ENCODE assay signal across 8 mouse cellular contexts in the genomic region with DNA sequence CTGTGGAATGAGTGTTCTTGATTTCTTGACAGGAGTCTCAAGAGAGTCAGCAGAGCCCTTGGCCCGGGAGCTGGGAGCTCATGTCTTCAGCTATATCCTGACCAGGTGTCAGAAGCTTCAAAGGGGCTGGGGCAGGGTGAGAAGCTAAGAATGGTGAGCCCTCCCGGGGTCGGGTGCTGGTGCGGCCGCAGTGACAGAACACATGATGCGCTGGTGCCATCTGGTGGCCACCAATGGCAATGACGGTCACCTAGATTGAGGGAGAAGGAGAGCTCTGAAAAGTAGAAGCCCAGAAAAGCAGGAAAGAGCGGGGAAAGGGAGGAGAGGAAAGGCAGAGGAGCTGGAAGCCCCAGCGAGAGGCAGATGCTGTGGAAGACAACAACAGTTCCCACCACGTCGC. TPM values are rescaled to one million over a fixed set of nuclear protein-coding genes. Genes with fewer than 3 reads are reported as not detected.
DNase-seq lines count a peak whose midpoint lies in the region; ATAC-seq lines count a peak whose summit lies in the region.

No protein-coding gene starts in this region.

- intact Hi-C loops in left cerebral cortex, postnatal 25 days (cut with DNase I), result loop anchor here (1.0 to 10.0 kb wide), 2 partner anchors 134 to 206 kb away; a partner anchor contains a TSS

- no peaks in the 10 kb centered on the region for H3K36me3 ChIP-seq in heart, embryonic 11.5 days (ENCODE audit: control insufficient read depth, insufficient read depth, low read length)
- H3K36me3 ChIP-seq in embryonic facial prominence, embryonic 14.5 days (ENCODE audit: control insufficient read depth, insufficient read depth, low read length), result no peaks in the 10 kb centered on the region
- no peaks in the 10 kb centered on the region for H3K36me3 ChIP-seq in hindbrain, embryonic 14.5 days (replicated peaks; ENCODE audit: control insufficient read depth, insufficient read depth)
- no peaks in the 10 kb centered on the region for H3K36me3 ChIP-seq in midbrain, embryonic 13.5 days

- no peak for ATAC-seq in heart, embryonic 11.5 days (replicated peaks; ENCODE audit: insufficient number of reproducible peaks, low FRiP score, low TSS enrichment)
- ATAC-seq in embryonic facial prominence, embryonic 14.5 days (ENCODE audit: low read depth), result peak; percentile 23; the same call in 1 of the 2 replicates
- no peak for ATAC-seq in hindbrain, embryonic 14.5 days (ENCODE audit: low FRiP score)
- ATAC-seq in midbrain, embryonic 13.5 days, result 0 out of 2 replicates have a peak, but pooled peaks have one; percentile 32

- no peak overlapping the region for H3K4me2 ChIP-seq in heart, embryonic 11.5 days
- no peak overlapping the region for H3K4me2 ChIP-seq in embryonic facial prominence, embryonic 14.5 days (ENCODE audit: low read depth, low read length)
- H3K4me2 ChIP-seq in hindbrain, embryonic 14.5 days (replicated peaks), result no peak overlapping the region
- H3K4me2 ChIP-seq in midbrain, embryonic 13.5 days (replicated peaks), result no peak overlapping the region

- H3K27me3 ChIP-seq in heart, embryonic 11.5 days (ENCODE audit: control insufficient read depth, insufficient read depth, low read length), result peaks cover 3% of the 10 kb centered on the region; the same call in 1 of the 2 replicates
- no peaks in the 10 kb centered on the region for H3K27me3 ChIP-seq in embryonic facial prominence, embryonic 14.5 days (replicated peaks; ENCODE audit: control insufficient read depth, insufficient read depth, low read length)
- no peaks in the 10 kb centered on the region for H3K27me3 ChIP-seq in hindbrain, embryonic 14.5 days (ENCODE audit: control insufficient read depth, insufficient read depth, low read length)
- H3K27me3 ChIP-seq in midbrain, embryonic 13.5 days, result peaks cover 9% of the 10 kb centered on the region; the same call in 1 of the 2 replicates

- no peak overlapping the region for H3K9ac ChIP-seq in heart, embryonic 11.5 days (ENCODE audit: low read depth, low read length)
- no peak overlapping the region; the same call in 1 of the 2 replicates for H3K9ac ChIP-seq in embryonic facial prominence, embryonic 14.5 days (ENCODE audit: low read depth, low read length)
- no peak overlapping the region for H3K9ac ChIP-seq in hindbrain, embryonic 14.5 days
- H3K9ac ChIP-seq in midbrain, embryonic 13.5 days (replicated peaks), result no peak overlapping the region

- DNase-seq in heart, adult 11 months, result peak; percentile 92
- DNase-seq in adrenal gland, postnatal 36 days, result peak; percentile 66 to 81
- peak; percentile 77 for DNase-seq in embryonic facial prominence, embryonic 14.5 days (ENCODE audit: low spot score)
- peak; percentile 90 for DNase-seq in hindbrain, embryonic 14.5 days (ENCODE audit: low spot score)
- peak; percentile 67 to 77 for DNase-seq in left cerebral cortex, postnatal 25 days (ENCODE audit: low spot score in 2 of 2)
- DNase-seq in spleen, postnatal 14 days (ENCODE audit: low spot score in 2 of 2), result peak; percentile 36 to 58

- no peak overlapping the region for H3K4me3 ChIP-seq in heart, embryonic 11.5 days (ENCODE audit: low read depth, low read length)
- H3K4me3 ChIP-seq in embryonic facial prominence, embryonic 14.5 days (ENCODE audit: low read depth, low read length), result no peak overlapping the region
- H3K4me3 ChIP-seq in hindbrain, embryonic 14.5 days (replicated peaks; ENCODE audit: low read length), result no peak overlapping the region
- H3K4me3 ChIP-seq in midbrain, embryonic 13.5 days (replicated peaks), result no peak overlapping the region

- no peak overlapping the region for H3K27ac ChIP-seq in heart, embryonic 11.5 days (ENCODE audit: low read depth, low read length)
- no peak overlapping the region for H3K27ac ChIP-seq in embryonic facial prominence, embryonic 14.5 days (replicated peaks; ENCODE audit: low read depth, low read length)
- no peak overlapping the region for H3K27ac ChIP-seq in hindbrain, embryonic 14.5 days
- no peak overlapping the region for H3K27ac ChIP-seq in midbrain, embryonic 13.5 days

- H3K4me1 ChIP-seq in heart, embryonic 11.5 days (ENCODE audit: control insufficient read depth, insufficient read depth, low read length), result peaks cover 7% of the 10 kb centered on the region
- no peaks in the 10 kb centered on the region; the same call in 1 of the 2 replicates for H3K4me1 ChIP-seq in embryonic facial prominence, embryonic 14.5 days (ENCODE audit: control insufficient read depth, insufficient read depth, low read length)
- H3K4me1 ChIP-seq in hindbrain, embryonic 14.5 days (replicated peaks; ENCODE audit: control insufficient read depth, insufficient read depth, low read length), result no peaks in the 10 kb centered on the region
- H3K4me1 ChIP-seq in midbrain, embryonic 13.5 days (replicated peaks), result peaks cover 5% of the 10 kb centered on the region

- WGBS in heart, embryonic 11.5 days (ENCODE audit: insufficient replicate concordance), result 4% methylated on average over 11 of the region's 11 CpGs
- WGBS in embryonic facial prominence, embryonic 14.5 days, result 3% methylated on average over 11 of the region's 11 CpGs
- 7% methylated on average over 11 of the region's 11 CpGs for WGBS in hindbrain, embryonic 14.5 days
- 3% methylated on average over 11 of the region's 11 CpGs for WGBS in midbrain, embryonic 13.5 days

- H3K9me3 ChIP-seq in heart, embryonic 11.5 days (replicated peaks; ENCODE audit: control insufficient read depth, low read length), result no peaks in the 10 kb centered on the region
- no peaks in the 10 kb centered on the region for H3K9me3 ChIP-seq in embryonic facial prominence, embryonic 14.5 days (ENCODE audit: control insufficient read depth, low read length)
- no peaks in the 10 kb centered on the region for H3K9me3 ChIP-seq in hindbrain, embryonic 14.5 days (ENCODE audit: control insufficient read depth, low read length)
- H3K9me3 ChIP-seq in midbrain, embryonic 13.5 days, result no peaks in the 10 kb centered on the region

RNA-seq across cellular contexts. Expression of a gene that starts 10.0 kb away (rescaled TPM):
- 0.13 TPM in 1 of 2 replicates, not detected in the other for polyA plus RNA-seq in heart, embryonic 11.5 days (2014; fragmentation: Nextera tagmentation; extraction: Ambion mirVana)
- not detected for total RNA-seq in adrenal gland, postnatal 36 days (2021)
- not detected in 2 replicates for polyA plus RNA-seq in embryonic facial prominence, embryonic 14.5 days (2014; fragmentation: Nextera tagmentation; extraction: Ambion mirVana)
- 0.17 TPM in 1 of 2 replicates, not detected in the other for polyA plus RNA-seq in hindbrain, embryonic 14.5 days (2014; fragmentation: Nextera tagmentation; extraction: Ambion mirVana)
- total RNA-seq in left cerebral cortex, postnatal 25 days (2021), result not detected
- polyA plus RNA-seq in midbrain, embryonic 13.5 days (2015; fragmentation: Nextera tagmentation; extraction: Ambion mirVana), result not detected in 2 replicates

RNA-seq across cellular contexts. Expression of a gene that starts 58.8 kb away (rescaled TPM):
- polyA plus RNA-seq in heart, embryonic 11.5 days (2014; fragmentation: Nextera tagmentation; extraction: Ambion mirVana), result 43.2 and 55.1 TPM in 2 replicates
- 10 to 100 TPM; 48.5 to 51.9 TPM for total RNA-seq in adrenal gland, postnatal 36 days (2021)
- 57.9 and 66.5 TPM in 2 replicates for polyA plus RNA-seq in embryonic facial prominence, embryonic 14.5 days (2014; fragmentation: Nextera tagmentation; extraction: Ambion mirVana)
- polyA plus RNA-seq in hindbrain, embryonic 14.5 days (2014; fragmentation: Nextera tagmentation; extraction: Ambion mirVana), result 58.1 and 71.0 TPM in 2 replicates
- 10 to 100 TPM; 67.5 to 70.1 TPM for total RNA-seq in left cerebral cortex, postnatal 25 days (2021)
- polyA plus RNA-seq in midbrain, embryonic 13.5 days (2015; fragmentation: Nextera tagmentation; extraction: Ambion mirVana), result 63.8 and 66.1 TPM in 2 replicates

Comparison
In these comparisons a context has a peak if more than half of its experiments do, and no peak if none do; other contexts are left out.
1. ATAC-seq: peak in embryonic facial prominence, embryonic 14.5 days (single experiment) and midbrain, embryonic 13.5 days (single experiment); none in heart, embryonic 11.5 days (single experiment) and hindbrain, embryonic 14.5 days (single experiment).
2. Peak in every context shown above with its lines, with median percentiles within 50 percentile points of each other: DNase-seq.